Mouse (Mus musculus) adrenal gland, postnatal 10 days (tissue): ENCODE data around the gene Gm9112. TPM values are rescaled to one million over a fixed set of nuclear protein-coding genes. Genes with fewer than 3 reads are reported as not detected.
"Not testable (repeated sequence)": the region's sequence is repeated elsewhere in the genome, so short reads cannot be mapped to it uniquely, and the experiment has no call there.

Source experiments
- DNase-seq: peaks from one replicate; pipeline ENCODE4 v3.0.0; 2021; ENCODE audit warnings: mixed read lengths
- long read RNA-seq, 2 experiments: library from polyadenylated mRNA; stranded (forward); transcript quantifications; one replicate each; pipeline ENCODE4 v2.0.0; 2021
- total RNA-seq, 2 experiments: library from RNA; stranded (reverse); gene quantifications; 2 replicates each; pipeline ENCODE4 v1.2.3; 2021

Gene Gm9112
- not detected for total RNA-seq
- long read RNA-seq, experiment 1, result 0 reads
- long read RNA-seq, experiment 2, result 0 reads

GRCm38 (mm10) chrX:102707535-102707934, at the start of gene Gm9112, which contains the start of gene Dmrtc1b:
TSS of gene Gm9112 (minus strand) at chrX:102707635.
TSS of gene Dmrtc1b (plus strand) at chrX:102707865.
- DNase-seq, result not testable (repeated sequence)

GRCm38 (mm10) chrX:102724226-102724625, 16.8 kb upstream of the Gm9112 start:
- peak; percentile 2 for DNase-seq

DNA sequence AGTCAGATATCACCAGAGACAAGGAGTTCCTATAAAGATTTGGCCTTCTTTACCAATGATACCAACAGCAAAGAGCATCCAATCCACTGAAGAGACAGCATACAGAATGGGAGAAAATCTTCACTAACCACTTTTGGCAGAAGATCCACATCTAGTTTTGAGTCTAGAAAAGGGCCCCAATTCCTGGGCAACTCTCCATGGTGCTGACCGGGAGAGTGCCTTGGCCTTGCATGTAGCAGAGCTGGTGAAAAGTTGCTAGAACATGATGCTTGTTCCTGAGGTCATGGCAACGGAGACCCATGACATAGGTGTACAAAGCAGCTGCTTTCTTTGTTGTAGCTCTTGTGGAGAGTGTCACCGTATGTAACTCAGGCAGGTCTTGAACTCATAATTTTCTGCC, 6.8 kb downstream of the Gm9112 start:
- peak; percentile 43 for DNase-seq

DNA sequence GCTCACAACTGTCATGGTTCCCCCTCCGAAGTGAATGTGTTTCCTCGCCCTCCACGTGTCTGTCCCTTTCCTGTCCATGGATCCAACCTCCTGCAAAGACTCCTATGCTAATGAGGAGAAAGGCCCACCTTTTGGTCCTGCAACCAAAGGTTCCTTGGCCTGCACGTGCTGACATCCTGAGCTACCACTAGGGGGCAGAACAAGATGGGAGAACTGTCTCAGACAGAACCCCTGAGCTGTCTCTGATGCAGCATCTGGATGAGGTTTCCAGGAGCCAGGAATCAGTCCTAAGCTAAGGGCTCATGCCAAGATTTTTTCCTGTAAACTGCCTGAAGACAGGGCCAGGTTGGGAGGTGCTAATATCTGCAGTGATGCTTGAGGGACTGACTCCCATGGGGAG, 18.2 kb downstream of the Gm9112 start:
- peak; percentile 27 for DNase-seq

DNA sequence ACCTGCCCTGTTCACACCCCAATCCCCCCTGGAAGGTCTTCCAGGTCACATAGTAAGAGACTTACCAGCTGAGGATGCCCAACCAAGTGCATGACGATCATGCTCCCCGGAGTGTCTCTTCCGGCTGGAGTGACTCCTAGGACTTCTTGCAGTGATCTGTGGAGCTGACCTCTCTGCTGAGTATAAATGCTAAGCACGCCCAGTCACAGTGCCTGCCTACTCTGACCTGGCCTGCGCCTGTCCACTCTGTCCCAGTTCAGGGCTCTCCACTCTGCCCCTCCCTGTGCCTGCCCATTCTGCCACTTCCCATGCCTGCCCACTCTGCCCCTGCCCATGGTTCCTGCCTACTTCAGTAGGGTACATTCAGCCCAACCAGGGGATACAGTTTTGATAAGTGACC, 20.6 kb downstream of the Gm9112 start, which contains the start of gene Gm3880:
TSS of gene Gm3880 (minus strand) at position 101 of the 400 bp plus-strand sequence.
- not testable (repeated sequence) for DNase-seq

GRCm38 (mm10) chrX:102684706-102685105, 22.7 kb downstream of the Gm9112 start:
- DNase-seq, result not testable (repeated sequence)

- no peak for DNase-seq
Observed at GRCm38 (mm10) chrX:102666641-102667040, 40.8 kb downstream of the Gm9112 start.

GRCm38 (mm10) chrX:102660712-102661111, 46.7 kb downstream of the Gm9112 start:
- peak; percentile 34 for DNase-seq

Other genes with a start within 250 kb of the Gm9112 start
- gene Hdac8, start 202.3 kb downstream of the Gm9112 start, total RNA-seq, result 1 to 10 TPM; 7.1 to 9.0 TPM
- 10 to 100 TPM; 12.0 to 15.8 TPM for gene Phka1, start 63.4 kb downstream of the Gm9112 start, total RNA-seq
- gene Gm3880, start 20.7 kb downstream of the Gm9112 start, total RNA-seq, result not detected
- gene Dmrtc1b, start 230 bp upstream of the Gm9112 start, total RNA-seq, result not detected
- not detected for gene Dmrtc1c1, start 95.3 kb upstream of the Gm9112 start, total RNA-seq
- not detected for gene Dmrtc1c2, start 147.0 kb upstream of the Gm9112 start, total RNA-seq
- not detected for gene 1700031F05Rik, start 160.3 kb upstream of the Gm9112 start, total RNA-seq
- under 1 TPM in 1 of 2 experiments, not detected in 1; 0.30 TPM for gene Dmrtc1a, start 201.1 kb upstream of the Gm9112 start, total RNA-seq
- gene 1700011M02Rik, start 201.3 kb upstream of the Gm9112 start, total RNA-seq, result not detected
- not detected for gene 1700018G05Rik, start 220.7 kb upstream of the Gm9112 start, total RNA-seq